Mouse (Mus musculus): ENCODE results near the gene Tep1. TPM values are rescaled to one million over a fixed set of nuclear protein-coding genes. Genes with fewer than 3 reads are reported as not detected.

The Tep1 gene
- polyA plus RNA-seq, 1 experiment from 2014 or later = 6.2 TPM

- ATAC-seq (no peak), DNase-seq (peak; percentile 28)
- WGBS (ENCODE audit: insufficient replicate concordance) = 5% methylated on average over 3 of the region's 3 CpGs
- Histone ChIP-seq H3K4me2 (ENCODE audit: low read depth, low read length) (no peak overlapping the region), H3K36me3 (replicated peaks; ENCODE audit: insufficient read depth, low read length) (no peaks in the 10 kb centered on the region), H3K27ac (ENCODE audit: low read depth) (no peak overlapping the region), H3K4me1 (ENCODE audit: insufficient read depth) (no peaks in the 10 kb centered on the region), H3K9me3 (ENCODE audit: low read length) (no peaks in the 10 kb centered on the region), H3K27me3 (ENCODE audit: insufficient read depth, low read length) (no peaks in the 10 kb centered on the region), H3K9ac (replicated peaks) (no peak overlapping the region), H3K4me3 (ENCODE audit: low read depth, low read length) (no peak overlapping the region)
- TF ChIP-seq CTCF (IDR thresholded peaks at IDR 0.05; ENCODE audit: low read depth) (peak; percentile 69), EP300 (IDR thresholded peaks at IDR 0.05; ENCODE audit: low read depth) (no peak)
Measured at GRCm38 (mm10) chr14:50799502-50800259, 70.7 kb downstream of the Tep1 start.

- TF ChIP-seq EP300 (IDR thresholded peaks at IDR 0.05; ENCODE audit: low read depth) (no peak), CTCF (IDR thresholded peaks at IDR 0.05; ENCODE audit: low read depth) (peak; percentile 63)
- WGBS (ENCODE audit: insufficient replicate concordance) = 50% methylated on average over 2 of the region's 2 CpGs
- peak; percentile 35 for DNase-seq
Measured at GRCm38 (mm10) chr14:50798512-50798911, 71.8 kb downstream of the Tep1 start.

GRCm38 (mm10) chr14:50796464-50796863 is 73.9 kb downstream of the Tep1 start:
- Histone ChIP-seq H3K4me2 (ENCODE audit: low read depth, low read length) (no peak overlapping the region), H3K36me3 (replicated peaks; ENCODE audit: insufficient read depth, low read length) (no peaks in the 10 kb centered on the region), H3K4me1 (ENCODE audit: insufficient read depth) (no peaks in the 10 kb centered on the region), H3K9ac (replicated peaks) (no peak overlapping the region), H3K27ac (ENCODE audit: low read depth) (no peak overlapping the region), H3K4me3 (ENCODE audit: low read depth, low read length) (no peak overlapping the region), H3K9me3 (ENCODE audit: low read length) (no peaks in the 10 kb centered on the region), H3K27me3 (ENCODE audit: insufficient read depth, low read length) (no peaks in the 10 kb centered on the region)
- 74% methylated on average over 1 of the region's 1 CpGs for WGBS (ENCODE audit: insufficient replicate concordance)
- ATAC-seq = no peak
- no peak for DNase-seq
- TF ChIP-seq CTCF (IDR thresholded peaks at IDR 0.05; ENCODE audit: low read depth) (no peak), EP300 (IDR thresholded peaks at IDR 0.05; ENCODE audit: low read depth) (no peak)

More at GRCm38 (mm10) chr14:50798512-50798911, 71.8 kb downstream of the Tep1 start:
- Histone ChIP-seq H3K9ac (replicated peaks) (no peak overlapping the region), H3K9me3 (ENCODE audit: low read length) (no peaks in the 10 kb centered on the region), H3K36me3 (replicated peaks; ENCODE audit: insufficient read depth, low read length) (no peaks in the 10 kb centered on the region), H3K4me3 (ENCODE audit: low read depth, low read length) (no peak overlapping the region), H3K4me2 (ENCODE audit: low read depth, low read length) (no peak overlapping the region), H3K27me3 (ENCODE audit: insufficient read depth, low read length) (no peaks in the 10 kb centered on the region), H3K27ac (ENCODE audit: low read depth) (no peak overlapping the region), H3K4me1 (ENCODE audit: insufficient read depth) (no peaks in the 10 kb centered on the region)
- ATAC-seq = 0 out of 2 replicates have a peak, but pooled peaks have one; percentile 38

- Histone ChIP-seq H3K4me3 (ENCODE audit: low read depth, low read length) (no peak overlapping the region), H3K9me3 (ENCODE audit: low read length) (no peaks in the 10 kb centered on the region), H3K4me2 (ENCODE audit: low read depth, low read length) (no peak overlapping the region), H3K9ac (replicated peaks) (no peak overlapping the region), H3K36me3 (replicated peaks; ENCODE audit: insufficient read depth, low read length) (no peaks in the 10 kb centered on the region), H3K4me1 (ENCODE audit: insufficient read depth) (no peaks in the 10 kb centered on the region), H3K27ac (ENCODE audit: low read depth) (no peak overlapping the region), H3K27me3 (ENCODE audit: insufficient read depth, low read length) (no peaks in the 10 kb centered on the region)
- DNase-seq (no peak), ATAC-seq (no peak)
- no peak for TF ChIP-seq CTCF (IDR thresholded peaks at IDR 0.05; ENCODE audit: low read depth)
- TF ChIP-seq EP300 (IDR thresholded peaks at IDR 0.05; ENCODE audit: low read depth) = no peak
- 72% methylated on average over 4 of the region's 4 CpGs for WGBS (ENCODE audit: insufficient replicate concordance)
Measured at GRCm38 (mm10) chr14:50795965-50796364, 74.4 kb downstream of the Tep1 start.

GRCm38 (mm10) chr14:50795261-50795935 is 75.0 kb downstream of the Tep1 start:
- no peak for DNase-seq
- no peaks in the 10 kb centered on the region for H3K4me1 ChIP-seq (ENCODE audit: insufficient read depth)
- no peak overlapping the region for H3K9ac ChIP-seq (replicated peaks)
- H3K4me3 ChIP-seq (ENCODE audit: low read depth, low read length) = no peak overlapping the region
- no peak overlapping the region for H3K4me2 ChIP-seq (ENCODE audit: low read depth, low read length)
- no peaks in the 10 kb centered on the region for H3K36me3 ChIP-seq (replicated peaks; ENCODE audit: insufficient read depth, low read length)
- no peak for ATAC-seq
- H3K27ac ChIP-seq (ENCODE audit: low read depth) = no peak overlapping the region
- 89% methylated on average over 24 of the region's 24 CpGs for WGBS (ENCODE audit: insufficient replicate concordance)
- no peaks in the 10 kb centered on the region for H3K27me3 ChIP-seq (ENCODE audit: insufficient read depth, low read length)
- TF ChIP-seq EP300 (IDR thresholded peaks at IDR 0.05; ENCODE audit: low read depth) (no peak), CTCF (IDR thresholded peaks at IDR 0.05; ENCODE audit: low read depth) (no peak)
- H3K9me3 ChIP-seq (ENCODE audit: low read length) = no peaks in the 10 kb centered on the region

GRCm38 (mm10) chr14:50788157-50788556 is 82.2 kb downstream of the Tep1 start:
- no peak for TF ChIP-seq EP300 (IDR thresholded peaks at IDR 0.05; ENCODE audit: low read depth)
- TF ChIP-seq CTCF (IDR thresholded peaks at IDR 0.05; ENCODE audit: low read depth) = peak; percentile 60
- Histone ChIP-seq H3K36me3 (replicated peaks; ENCODE audit: insufficient read depth, low read length) (no peaks in the 10 kb centered on the region), H3K4me1 (ENCODE audit: insufficient read depth) (peaks cover 6% of the 10 kb centered on the region), H3K9me3 (ENCODE audit: low read length) (no peaks in the 10 kb centered on the region), H3K27ac (ENCODE audit: low read depth) (no peak overlapping the region), H3K9ac (replicated peaks) (no peak overlapping the region), H3K27me3 (ENCODE audit: insufficient read depth, low read length) (no peaks in the 10 kb centered on the region), H3K4me3 (ENCODE audit: low read depth, low read length) (no peak overlapping the region), H3K4me2 (ENCODE audit: low read depth, low read length) (no peak overlapping the region)
- DNase-seq = no peak
- no peak for ATAC-seq
- WGBS (ENCODE audit: insufficient replicate concordance) = 17% methylated on average over 2 of the region's 2 CpGs

Measured in liver, postnatal 0 days (tissue).